Mouse (Mus musculus) neural tube, embryonic 13.5 days (tissue): ENCODE data around the gene Hspb6. TPM values are rescaled to one million over a fixed set of nuclear protein-coding genes. Genes with fewer than 3 reads are reported as not detected.

Source experiments
- ATAC-seq: fragments of 200-750 bp; cut with Nextera tagmentation; 2 replicates; pipeline ENCODE4 v1.8.0; 2017; ENCODE audit warnings: low read depth, mild to moderate bottlenecking, moderate TSS enrichment, moderate library complexity
- H3K27ac ChIP-seq: fragments of 300-500 bp; sonication (generic); replicated peaks from 2 replicates; pipeline ENCODE4 v1.5.1; 2015; ENCODE audit warnings: moderate library complexity, mild to moderate bottlenecking, inconsistent platforms
- H3K27me3 ChIP-seq: fragments of 300-500 bp; sonication (generic); 2 replicates; pipeline ENCODE4 v1.6.1; 2015; ENCODE audit warnings: mild to moderate bottlenecking, inconsistent platforms
- H3K36me3 ChIP-seq: fragments of 300-500 bp; sonication (generic); 2 replicates; pipeline ENCODE4 v1.6.1; 2015; ENCODE audit warnings: mild to moderate bottlenecking, inconsistent platforms
- H3K4me1 ChIP-seq: fragments of 300-500 bp; sonication (generic); replicated peaks from 2 replicates; pipeline ENCODE4 v1.6.1; 2015; ENCODE audit warnings: inconsistent platforms
- H3K4me2 ChIP-seq: fragments of 300-500 bp; sonication (generic); 2 replicates; pipeline ENCODE4 v1.6.1; 2015; ENCODE audit warnings: inconsistent platforms, mild to moderate bottlenecking, moderate library complexity
- H3K4me3 ChIP-seq: fragments of 300-500 bp; sonication (generic); 2 replicates; pipeline ENCODE4 v1.5.1; 2015; ENCODE audit warnings: mild to moderate bottlenecking, inconsistent platforms
- H3K9ac ChIP-seq: fragments of 300-500 bp; sonication (generic); 2 replicates; pipeline ENCODE4 v1.6.1; 2015; ENCODE audit warnings: moderate library complexity, mild to moderate bottlenecking, inconsistent platforms
- H3K9me3 ChIP-seq: fragments of 300-500 bp; sonication (generic); 2 replicates; pipeline ENCODE4 v1.6.1; 2016; ENCODE audit warnings: inconsistent platforms
- WGBS: fragments of 180-500 bp; shearing (Covaris S2); methylation state at CpG from one replicate; pipeline ENCODE4 v1.1.7; 2015; 5-methylcytosine and 5-hydroxymethylcytosine counted together
- polyA plus RNA-seq: library from polyadenylated mRNA; unstranded; fragments of >200 nt; fragmentation: Nextera tagmentation; extraction: Ambion mirVana; gene quantifications from 2 replicates; pipeline ENCODE4 v1.2.1, GENCODE M21; 2015

Hspb6 gene
- 6.6 TPM in 2 replicates for polyA plus RNA-seq

DNA sequence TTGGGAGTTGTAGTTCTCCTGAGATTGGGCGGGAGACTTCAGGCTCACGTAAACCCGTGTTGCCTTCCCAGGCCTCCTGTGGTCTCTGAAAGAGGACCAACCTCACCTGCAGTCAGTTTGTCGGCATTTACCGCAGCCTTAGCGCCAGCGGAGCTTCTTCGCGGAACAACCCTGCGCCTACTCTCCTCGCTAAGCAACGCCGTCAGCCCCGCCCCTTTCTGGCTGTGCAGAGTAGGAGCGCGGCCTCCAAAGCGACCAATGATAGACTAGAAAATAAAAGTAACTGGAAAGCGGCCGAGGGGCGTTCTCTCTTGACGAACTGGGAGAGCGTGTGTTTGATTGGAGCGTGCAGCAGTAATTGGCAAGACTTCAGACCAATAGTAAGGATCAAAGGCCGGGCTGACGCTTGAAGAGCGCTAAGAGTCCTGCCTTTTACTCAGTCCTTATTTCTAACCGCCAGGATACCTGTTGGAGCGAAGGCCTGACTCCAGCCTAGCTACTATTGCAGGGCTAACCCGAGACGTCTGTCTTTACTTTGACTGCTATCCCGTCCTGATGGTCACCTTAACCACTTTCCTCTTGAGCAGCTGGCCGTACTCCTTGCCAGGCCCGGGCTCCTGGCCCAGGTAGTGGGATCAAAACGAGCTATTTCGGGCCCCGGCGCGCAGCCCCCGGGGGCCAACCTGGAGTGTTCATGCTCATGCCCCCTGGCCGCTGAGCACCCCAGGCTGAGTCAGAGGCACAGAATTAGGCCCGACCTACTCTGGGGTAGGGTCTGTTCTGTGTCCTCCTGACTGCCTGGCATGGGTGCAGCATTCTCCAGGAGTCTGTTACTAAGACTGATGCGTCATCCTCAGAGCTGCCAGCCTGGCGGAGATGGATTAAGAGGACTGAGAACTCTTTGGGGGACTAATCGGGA is at the start of gene Hspb6, which contains the start of gene Proser3:
TSS of gene Hspb6 (plus strand) at position 77 of the 919 bp plus-strand sequence.
TSS of gene Proser3 (minus strand) at position 198 of the 919 bp plus-strand sequence.
- peak within 1 kb of the TSS; percentile 87 for H3K4me2 ChIP-seq
- H3K4me3 ChIP-seq: peak within 1 kb of the TSS; percentile 64
- under 1% methylated on average over 44 of the region's 44 CpGs for WGBS
- H3K4me1 ChIP-seq: peaks cover 18% of the 10 kb centered on the region
- peaks cover 46% of the 10 kb centered on the region for H3K36me3 ChIP-seq
- H3K9ac ChIP-seq: peak within 1 kb of the TSS; percentile 72
- H3K9me3 ChIP-seq: no peaks in the 10 kb centered on the region
- H3K27me3 ChIP-seq: peaks cover 9% of the 10 kb centered on the region; the same call in 1 of the 2 replicates
- ATAC-seq: peak; percentile 96
- H3K27ac ChIP-seq: peak within 1 kb of the TSS; percentile 93

DNA sequence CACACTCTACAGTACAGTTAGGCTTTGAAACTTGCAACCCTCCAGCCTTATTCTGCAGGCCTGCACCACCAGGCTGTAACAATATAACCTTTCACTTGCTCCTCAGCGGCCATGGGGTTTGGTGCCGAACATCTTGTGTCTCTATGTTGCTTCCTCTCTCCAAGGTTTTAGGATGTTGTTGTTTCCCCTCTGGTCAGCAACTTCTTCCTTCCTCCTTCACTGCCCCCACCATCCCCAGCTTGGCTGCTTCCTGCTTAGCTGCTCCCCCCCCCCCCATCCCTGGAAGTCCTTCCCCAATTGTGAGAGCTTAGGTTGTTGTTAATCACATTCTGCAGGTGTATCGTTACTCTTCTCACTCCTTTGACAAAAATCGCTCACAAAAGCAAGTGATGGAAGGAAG is 43.9 kb upstream of the Hspb6 start:
- Histone ChIP-seq H3K9me3 (no peaks in the 10 kb centered on the region), H3K36me3 (no peaks in the 10 kb centered on the region), H3K4me1 (no peaks in the 10 kb centered on the region), H3K4me2 (no peak overlapping the region), H3K9ac (no peak overlapping the region), H3K27ac (no peak overlapping the region), H3K4me3 (no peak overlapping the region), H3K27me3 (no peaks in the 10 kb centered on the region; the same call in 1 of the 2 replicates)
- no peak for ATAC-seq
- 72% methylated on average over 4 of the region's 4 CpGs for WGBS

DNA sequence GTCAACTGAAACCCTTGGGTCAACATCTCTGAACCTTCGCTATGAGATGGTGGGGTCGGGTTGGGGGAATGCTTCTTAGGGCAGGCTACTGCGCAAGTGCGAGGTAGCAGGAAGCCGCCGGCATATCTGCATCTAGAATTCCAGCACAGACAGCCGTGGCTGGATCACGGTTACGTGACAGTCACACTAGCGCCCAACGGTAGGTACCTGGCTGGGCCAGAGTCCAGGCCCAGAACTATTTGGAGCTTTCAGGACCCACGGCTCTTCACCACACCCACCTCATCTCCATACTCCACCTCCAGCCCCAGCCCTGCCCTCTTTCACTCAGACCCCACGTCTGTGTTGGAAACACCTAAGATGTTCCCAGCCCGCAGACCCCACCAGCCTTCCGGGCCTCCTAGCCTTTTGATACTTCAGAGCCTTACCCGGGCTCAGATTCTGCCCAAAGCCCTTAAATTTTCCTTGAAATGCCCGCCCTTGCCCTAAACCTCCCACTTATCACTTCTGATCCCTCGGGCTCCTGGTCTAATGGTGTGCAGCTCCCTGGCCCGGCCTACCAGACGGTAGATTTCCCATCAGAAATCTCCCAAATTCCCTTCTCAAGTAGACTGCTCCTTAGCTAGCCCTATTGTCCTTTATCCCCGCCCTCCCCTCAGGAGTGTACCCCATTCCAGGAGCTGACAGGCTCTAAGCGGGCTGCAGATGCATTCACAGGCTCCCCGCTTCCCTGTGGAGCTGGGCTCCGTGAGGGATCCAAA is 36.8 kb upstream of the Hspb6 start:
- ATAC-seq: no peak
- no peaks in the 10 kb centered on the region for H3K9me3 ChIP-seq
- 65% methylated on average over 24 of the region's 24 CpGs for WGBS

DNA sequence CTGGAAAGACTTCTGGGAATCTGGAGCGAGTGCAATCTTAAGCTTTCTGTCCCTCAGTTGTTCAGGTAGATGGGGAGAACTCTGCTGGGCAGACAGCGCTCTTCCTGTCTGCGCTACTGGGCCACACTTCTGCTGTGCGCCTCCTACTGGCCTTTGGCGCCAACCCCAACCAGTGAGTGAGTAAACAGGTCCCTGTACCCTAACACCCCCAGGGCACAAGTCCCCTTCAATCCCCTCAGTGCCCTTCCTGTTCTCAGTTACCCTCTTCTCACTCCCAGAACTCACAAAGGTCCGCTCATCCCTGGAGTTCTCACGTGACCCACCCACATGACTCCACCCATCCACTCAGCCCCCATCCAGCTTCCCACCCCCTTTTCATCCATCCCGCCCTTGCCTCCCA is 33.7 kb upstream of the Hspb6 start:
- no peak for ATAC-seq
- H3K4me2 ChIP-seq: no peak overlapping the region
- H3K27ac ChIP-seq: no peak overlapping the region
- no peak overlapping the region for H3K9ac ChIP-seq
- H3K9me3 ChIP-seq: no peaks in the 10 kb centered on the region
- H3K4me3 ChIP-seq: no peak overlapping the region
- H3K4me1 ChIP-seq: no peaks in the 10 kb centered on the region
- H3K27me3 ChIP-seq: no peaks in the 10 kb centered on the region
- WGBS: 40% methylated on average over 8 of the region's 8 CpGs
- peaks cover 12% of the 10 kb centered on the region for H3K36me3 ChIP-seq

More for the DNA sequence above, 36.8 kb upstream of the Hspb6 start:
- Histone ChIP-seq H3K4me2 (no peak overlapping the region), H3K9ac (no peak overlapping the region), H3K36me3 (no peaks in the 10 kb centered on the region), H3K4me3 (no peak overlapping the region), H3K27me3 (no peaks in the 10 kb centered on the region), H3K4me1 (no peaks in the 10 kb centered on the region), H3K27ac (no peak overlapping the region)

DNA sequence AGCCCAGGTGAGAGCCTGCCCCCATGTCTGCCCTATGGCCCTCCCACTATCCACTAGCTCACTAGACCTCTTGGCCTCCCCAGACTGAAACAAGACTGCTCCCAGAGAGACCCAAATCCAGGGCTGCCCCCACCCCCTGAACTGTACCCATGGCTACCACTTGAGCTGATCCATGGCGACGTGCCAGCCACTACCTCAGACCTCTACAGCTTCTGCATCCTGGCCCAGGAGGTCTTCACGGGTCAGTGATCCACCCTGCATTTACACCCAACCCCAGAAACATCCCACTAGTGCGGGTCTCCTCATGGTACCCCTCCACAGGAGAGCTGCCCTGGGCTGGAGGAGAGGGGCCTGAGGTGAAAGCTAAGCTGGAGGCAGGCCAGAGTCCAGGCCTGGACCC is 31.6 kb upstream of the Hspb6 start:
- ATAC-seq: 0 out of 2 replicates have a peak, but pooled peaks have one; percentile 1

DNA sequence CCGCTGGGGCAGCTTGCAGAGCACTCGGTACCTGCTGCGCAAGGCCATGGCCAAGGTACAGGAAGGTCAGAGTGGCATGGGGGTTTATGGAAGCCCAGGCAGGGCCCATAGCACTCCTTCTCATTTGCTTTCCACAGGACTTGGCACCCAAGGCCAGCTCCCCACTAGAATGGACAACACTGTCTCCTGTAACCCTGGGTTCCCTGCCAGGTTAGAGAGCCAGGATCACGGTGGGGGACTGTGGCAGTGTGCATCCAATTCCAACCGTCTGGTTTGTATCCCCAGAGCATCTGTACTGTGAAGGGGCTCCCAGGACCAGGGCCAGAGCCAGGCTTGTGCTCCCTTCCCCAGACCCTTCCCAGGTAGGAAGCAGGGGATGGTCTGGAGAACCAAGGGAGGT is 31.1 kb upstream of the Hspb6 start:
- no peak for ATAC-seq
- 82% methylated on average over 5 of the region's 5 CpGs for WGBS
- H3K9ac ChIP-seq: no peak overlapping the region
- peak overlapping the region; percentile 18; the same call in 1 of the 2 replicates for H3K27ac ChIP-seq
- H3K27me3 ChIP-seq: no peaks in the 10 kb centered on the region
- no peak overlapping the region for H3K4me3 ChIP-seq
- no peak overlapping the region for H3K4me2 ChIP-seq
- H3K36me3 ChIP-seq: peaks cover 36% of the 10 kb centered on the region
- H3K4me1 ChIP-seq: no peaks in the 10 kb centered on the region
- H3K9me3 ChIP-seq: no peaks in the 10 kb centered on the region

More for the DNA sequence above, 31.6 kb upstream of the Hspb6 start:
- 73% methylated on average over 4 of the region's 4 CpGs for WGBS
- Histone ChIP-seq H3K4me3 (no peak overlapping the region), H3K27ac (peak overlapping the region; percentile 18; the same call in 1 of the 2 replicates), H3K4me2 (no peak overlapping the region), H3K4me1 (no peaks in the 10 kb centered on the region), H3K9me3 (no peaks in the 10 kb centered on the region), H3K36me3 (peaks cover 32% of the 10 kb centered on the region), H3K9ac (no peak overlapping the region), H3K27me3 (no peaks in the 10 kb centered on the region)

DNA sequence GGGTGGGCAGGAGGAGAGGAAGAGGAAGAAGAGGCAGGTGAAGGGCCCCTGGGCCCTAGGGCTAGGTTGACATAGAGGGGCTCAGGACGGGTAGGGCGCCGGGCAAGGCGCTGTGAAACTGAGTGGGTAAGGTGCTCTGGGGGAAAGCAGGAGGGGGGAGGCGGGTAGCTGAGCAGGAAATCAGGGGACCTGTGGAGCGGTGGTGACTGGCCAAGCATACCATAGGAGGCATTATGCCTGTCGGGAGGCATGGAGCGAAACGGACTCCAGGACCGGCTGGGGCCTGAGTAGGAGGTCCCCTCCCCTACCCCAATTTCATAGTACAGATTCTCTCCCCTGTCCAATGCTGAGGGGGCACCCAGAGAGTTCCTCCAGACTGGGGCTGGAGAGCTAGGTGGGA is 29.1 kb upstream of the Hspb6 start:
- H3K27ac ChIP-seq: no peak overlapping the region
- no peak overlapping the region for H3K9ac ChIP-seq
- no peak for ATAC-seq
- H3K27me3 ChIP-seq: no peaks in the 10 kb centered on the region
- peaks cover 9% of the 10 kb centered on the region for H3K4me1 ChIP-seq
- 87% methylated on average over 10 of the region's 10 CpGs for WGBS
- H3K4me3 ChIP-seq: no peak overlapping the region
- peaks cover 56% of the 10 kb centered on the region for H3K36me3 ChIP-seq
- H3K9me3 ChIP-seq: no peaks in the 10 kb centered on the region
- H3K4me2 ChIP-seq: no peak overlapping the region

DNA sequence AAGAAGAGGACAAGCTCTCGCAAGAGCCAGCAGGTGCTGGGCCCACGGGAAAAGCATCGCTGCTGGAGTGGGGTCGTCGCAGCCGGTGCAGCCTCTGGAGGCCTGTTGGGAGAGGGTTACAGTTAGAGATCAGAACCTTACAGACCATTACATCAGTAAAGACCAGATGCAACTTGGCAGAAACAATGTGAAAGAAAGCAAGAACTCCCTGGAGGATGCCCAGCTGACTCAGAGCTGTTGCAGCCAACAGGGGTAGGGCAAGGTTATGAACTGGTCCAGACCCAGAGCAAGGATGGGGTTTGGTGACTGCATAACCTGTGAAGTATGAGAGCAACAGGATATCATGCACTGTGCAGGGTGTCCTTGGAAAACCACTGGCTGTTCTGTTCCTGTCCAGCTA is 27.5 kb upstream of the Hspb6 start:
- ATAC-seq: no peak
- no peak overlapping the region for H3K27ac ChIP-seq
- H3K4me3 ChIP-seq: no peak overlapping the region
- peaks cover 9% of the 10 kb centered on the region for H3K4me1 ChIP-seq
- no peaks in the 10 kb centered on the region for H3K27me3 ChIP-seq
- H3K36me3 ChIP-seq: peaks cover 73% of the 10 kb centered on the region
- 80% methylated on average over 6 of the region's 6 CpGs for WGBS
- H3K4me2 ChIP-seq: no peak overlapping the region
- no peaks in the 10 kb centered on the region for H3K9me3 ChIP-seq
- no peak overlapping the region for H3K9ac ChIP-seq

DNA sequence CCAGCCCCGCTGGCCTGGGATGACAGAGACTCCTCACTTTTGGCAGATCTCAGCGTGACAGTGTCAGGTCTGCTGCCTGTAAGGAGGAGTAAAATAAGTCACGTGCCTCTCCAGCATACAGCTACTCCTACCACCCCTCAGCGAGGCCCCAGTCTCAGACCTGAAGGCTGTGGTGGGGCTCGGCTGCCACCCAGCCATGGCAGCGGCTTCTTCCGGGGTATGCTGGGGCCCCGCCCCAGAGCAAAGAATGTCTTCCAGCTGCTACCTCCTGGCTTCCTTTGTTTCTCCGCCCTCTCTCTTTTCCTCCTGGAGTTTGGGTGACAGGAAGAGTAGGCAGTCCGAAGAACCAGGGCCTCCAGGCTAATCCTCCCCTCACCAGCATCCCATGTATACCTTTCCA is 26.0 kb upstream of the Hspb6 start:
- Histone ChIP-seq H3K4me1 (peaks cover 14% of the 10 kb centered on the region), H3K27me3 (no peaks in the 10 kb centered on the region), H3K4me2 (no peak overlapping the region), H3K4me3 (no peak overlapping the region), H3K27ac (no peak overlapping the region), H3K36me3 (peaks cover 87% of the 10 kb centered on the region), H3K9me3 (no peaks in the 10 kb centered on the region), H3K9ac (no peak overlapping the region)
- ATAC-seq: no peak
- 32% methylated on average over 10 of the region's 10 CpGs for WGBS

DNA sequence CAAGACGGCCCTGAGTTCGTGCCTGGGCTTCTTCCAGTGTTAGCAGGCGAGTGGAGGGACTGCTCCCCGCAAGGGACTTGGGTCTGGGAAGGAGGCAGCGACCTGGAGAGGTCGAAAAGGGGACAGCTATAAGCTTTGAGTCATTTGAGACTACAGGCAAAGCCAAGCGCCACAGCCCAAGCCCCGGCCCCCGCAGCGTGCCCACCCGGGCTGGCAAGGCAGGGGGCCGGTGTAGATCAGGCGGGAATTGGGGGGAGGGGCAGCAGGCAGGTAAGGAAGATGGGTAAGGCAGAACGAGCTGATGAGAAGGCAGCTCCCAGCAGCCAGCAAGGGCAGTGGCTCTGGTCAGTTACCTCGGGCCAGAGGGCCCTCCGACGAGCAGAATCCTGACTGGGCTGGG is 25.6 kb upstream of the Hspb6 start:
- 24% methylated on average over 17 of the region's 17 CpGs for WGBS
- no peak overlapping the region for H3K9ac ChIP-seq

DNA sequence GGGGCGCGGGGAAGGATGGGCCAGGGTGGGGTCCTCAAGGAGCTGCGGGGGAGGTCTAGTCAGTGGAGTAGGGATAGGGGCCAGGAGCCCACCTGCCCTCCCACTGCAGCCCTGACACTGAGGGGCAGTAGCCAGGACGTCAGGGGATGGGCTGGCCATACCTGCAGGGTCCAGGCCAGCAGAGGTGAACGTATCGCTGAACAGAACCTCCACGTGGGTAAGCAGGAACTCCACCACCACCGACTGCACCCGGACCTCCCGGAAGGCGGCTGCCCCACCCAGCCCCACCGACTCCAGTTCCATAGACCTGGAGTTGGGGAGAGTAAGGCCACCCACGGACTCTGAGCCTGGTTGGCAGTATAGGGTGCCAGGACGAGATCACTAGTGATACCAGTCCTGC is 25.0 kb upstream of the Hspb6 start:
- H3K36me3 ChIP-seq: peaks cover 97% of the 10 kb centered on the region
- no peaks in the 10 kb centered on the region for H3K27me3 ChIP-seq
- H3K4me3 ChIP-seq: no peak overlapping the region
- H3K27ac ChIP-seq: no peak overlapping the region
- WGBS: 81% methylated on average over 14 of the region's 14 CpGs
- peaks cover 24% of the 10 kb centered on the region for H3K4me1 ChIP-seq
- no peaks in the 10 kb centered on the region for H3K9me3 ChIP-seq
- H3K9ac ChIP-seq: no peak overlapping the region
- no peak overlapping the region for H3K4me2 ChIP-seq
- ATAC-seq: no peak

More for the DNA sequence above, 25.6 kb upstream of the Hspb6 start:
- no peak for ATAC-seq
- no peaks in the 10 kb centered on the region for H3K27me3 ChIP-seq
- no peak overlapping the region for H3K4me3 ChIP-seq
- 0 out of 2 replicates have a peak overlapping the region, but pooled peaks have one; percentile 1 for H3K4me2 ChIP-seq
- H3K27ac ChIP-seq: no peak overlapping the region
- peaks cover 18% of the 10 kb centered on the region for H3K4me1 ChIP-seq
- H3K36me3 ChIP-seq: peaks cover 92% of the 10 kb centered on the region
- H3K9me3 ChIP-seq: no peaks in the 10 kb centered on the region

DNA sequence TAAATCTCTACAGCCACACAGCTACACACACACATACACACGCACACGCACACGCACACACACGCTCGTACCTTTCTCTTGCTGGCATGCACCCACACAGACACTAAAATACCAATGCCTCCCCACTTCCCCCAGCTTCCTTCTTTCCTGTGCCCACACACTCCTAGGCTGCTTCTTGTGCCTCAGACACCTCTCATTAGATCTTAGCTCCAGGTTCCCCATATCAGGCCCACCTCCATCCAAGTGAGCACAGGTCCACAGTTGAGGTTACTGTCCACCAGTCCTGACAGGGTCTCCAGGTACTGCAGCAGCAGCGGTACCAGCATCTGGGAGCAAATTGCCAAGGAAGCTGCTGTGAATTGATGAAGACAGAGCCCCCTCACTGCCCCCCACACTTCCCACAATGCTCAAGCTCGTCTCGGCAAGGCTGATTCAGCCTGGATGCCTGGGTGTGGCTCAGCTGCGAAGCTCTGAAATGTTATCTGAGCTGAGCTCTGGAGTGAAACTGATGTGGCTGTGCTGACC is 20.6 kb upstream of the Hspb6 start:
- no peak for ATAC-seq
- peaks cover 50% of the 10 kb centered on the region for H3K4me1 ChIP-seq
- H3K27ac ChIP-seq: no peak overlapping the region
- peak overlapping the region; percentile 13 for H3K4me3 ChIP-seq
- H3K27me3 ChIP-seq: no peaks in the 10 kb centered on the region
- peak overlapping the region; percentile 72 for H3K4me2 ChIP-seq
- WGBS: 82% methylated on average over 9 of the region's 9 CpGs
- H3K9me3 ChIP-seq: no peaks in the 10 kb centered on the region
- H3K9ac ChIP-seq: peak overlapping the region; percentile 95
- H3K36me3 ChIP-seq: peaks cover 62% of the 10 kb centered on the region
